Mouse (Mus musculus): ENCODE measurements around the gene AC131692.1.

Gene AC131692.1

DNA sequence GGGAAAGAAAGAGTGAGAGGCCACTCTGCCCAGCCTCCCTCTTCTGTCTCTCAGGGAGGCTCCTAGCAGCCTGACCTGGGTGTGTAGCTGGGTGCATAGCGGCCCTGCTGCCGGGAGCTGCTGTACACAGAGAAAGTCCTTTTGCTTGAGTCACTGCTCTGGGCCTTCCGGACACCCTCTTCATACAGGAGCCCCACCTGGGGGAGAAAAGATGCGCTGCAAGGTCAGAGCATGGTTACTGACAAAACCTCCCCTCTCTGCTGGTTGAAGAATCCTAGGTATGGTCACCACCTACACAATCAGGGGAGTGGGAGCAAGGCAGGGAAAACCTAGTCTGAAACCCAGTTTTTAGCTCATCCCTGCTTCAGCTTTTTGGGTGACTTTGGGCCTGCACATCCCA is 25.3 kb upstream of the AC131692.1 start:
- no peak for DNase-seq

DNA sequence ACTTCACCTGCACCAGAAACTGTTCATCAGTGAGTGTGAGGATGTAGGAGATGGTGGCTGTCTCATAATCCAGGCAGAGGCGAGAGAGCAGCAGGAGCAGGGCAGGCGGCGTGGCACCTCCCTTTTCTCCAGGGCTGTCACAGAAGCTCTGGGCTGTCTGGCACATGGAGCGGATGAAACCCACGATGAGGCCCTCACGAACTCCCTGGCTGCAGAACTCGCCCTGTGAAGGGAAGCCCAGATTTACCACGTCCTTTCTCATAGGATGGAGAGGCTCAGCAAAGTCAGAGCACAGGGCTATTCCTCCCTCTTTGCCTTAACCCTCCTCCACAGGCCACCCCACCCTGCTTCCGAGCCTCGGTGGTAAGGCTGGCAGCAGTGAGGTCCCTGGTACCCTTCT is 24.4 kb upstream of the AC131692.1 start:
- no peak for DNase-seq

DNA sequence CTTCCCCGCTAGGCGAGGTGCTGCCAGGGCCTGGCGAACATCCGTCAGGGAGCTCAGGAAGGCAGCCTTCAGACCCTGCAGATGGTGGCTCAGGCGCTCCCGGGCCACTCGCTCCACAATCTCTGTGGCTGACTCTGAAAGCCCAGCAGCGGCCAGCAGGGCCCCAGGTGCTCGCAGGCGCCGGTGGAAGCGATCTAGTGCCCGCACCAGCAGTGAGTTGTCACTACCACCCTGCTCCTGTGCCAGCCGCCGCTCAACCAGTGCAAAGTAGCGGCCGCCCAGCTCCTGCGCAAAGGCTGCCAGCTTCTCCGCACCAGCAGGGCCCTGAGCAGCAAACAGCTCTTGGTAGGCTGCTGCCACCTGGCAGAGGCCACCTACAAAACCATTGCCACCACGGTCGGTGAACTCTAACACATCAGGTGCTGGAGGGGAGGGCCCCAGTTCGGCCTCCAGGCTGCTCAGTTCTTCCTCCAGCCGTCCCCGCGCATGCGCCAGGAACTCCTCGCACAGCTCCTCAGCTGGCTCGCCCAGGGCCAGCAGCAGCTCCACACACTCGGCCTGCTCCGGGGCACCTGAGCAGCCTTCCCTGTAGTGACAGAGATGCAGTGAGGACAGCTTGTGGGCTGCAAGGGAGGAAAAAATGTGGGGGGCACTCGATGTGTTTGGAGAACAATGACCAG is 23.5 kb upstream of the AC131692.1 start:
- no peak for DNase-seq

DNA sequence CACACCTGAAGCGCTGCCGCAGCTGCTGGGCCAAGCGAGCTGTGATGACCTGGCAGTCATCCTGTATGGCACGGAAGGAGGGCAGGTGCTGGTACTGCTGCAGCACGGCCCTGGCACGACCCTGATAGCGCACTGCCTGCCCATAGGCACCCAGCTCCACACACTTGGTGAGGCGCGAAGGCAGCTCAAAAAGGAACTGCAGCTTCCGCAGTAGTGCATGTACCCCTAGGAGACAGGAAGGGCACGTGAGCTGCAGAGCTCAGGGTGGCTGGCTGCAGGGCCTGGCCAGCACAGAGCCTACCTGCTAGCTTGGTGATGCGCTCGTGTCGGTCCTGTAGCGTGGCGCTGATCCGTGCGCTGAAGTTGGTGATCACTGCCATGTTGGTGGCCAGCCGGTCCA is 23.0 kb upstream of the AC131692.1 start:
- no peak for DNase-seq

DNA sequence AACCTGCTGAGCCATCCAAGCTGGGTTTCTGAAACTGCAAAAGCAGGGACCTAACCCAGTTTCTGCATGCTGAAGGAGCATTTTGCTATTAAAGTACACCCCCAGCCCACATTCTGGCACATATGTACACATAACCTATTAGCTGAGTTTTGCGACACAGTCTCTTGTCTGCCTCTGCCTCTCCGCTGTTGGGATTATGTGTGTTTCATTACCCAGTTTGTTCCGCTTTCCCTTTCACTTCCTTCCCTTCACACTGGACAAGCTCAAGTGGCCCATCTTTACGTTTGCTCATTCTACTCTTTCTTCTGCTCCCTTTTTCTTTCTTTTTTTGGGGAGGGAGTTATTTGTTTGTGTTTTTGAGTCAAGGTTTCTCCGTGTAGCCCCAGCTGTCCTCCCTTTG is 20.3 kb upstream of the AC131692.1 start:
- no peak for DNase-seq

DNA sequence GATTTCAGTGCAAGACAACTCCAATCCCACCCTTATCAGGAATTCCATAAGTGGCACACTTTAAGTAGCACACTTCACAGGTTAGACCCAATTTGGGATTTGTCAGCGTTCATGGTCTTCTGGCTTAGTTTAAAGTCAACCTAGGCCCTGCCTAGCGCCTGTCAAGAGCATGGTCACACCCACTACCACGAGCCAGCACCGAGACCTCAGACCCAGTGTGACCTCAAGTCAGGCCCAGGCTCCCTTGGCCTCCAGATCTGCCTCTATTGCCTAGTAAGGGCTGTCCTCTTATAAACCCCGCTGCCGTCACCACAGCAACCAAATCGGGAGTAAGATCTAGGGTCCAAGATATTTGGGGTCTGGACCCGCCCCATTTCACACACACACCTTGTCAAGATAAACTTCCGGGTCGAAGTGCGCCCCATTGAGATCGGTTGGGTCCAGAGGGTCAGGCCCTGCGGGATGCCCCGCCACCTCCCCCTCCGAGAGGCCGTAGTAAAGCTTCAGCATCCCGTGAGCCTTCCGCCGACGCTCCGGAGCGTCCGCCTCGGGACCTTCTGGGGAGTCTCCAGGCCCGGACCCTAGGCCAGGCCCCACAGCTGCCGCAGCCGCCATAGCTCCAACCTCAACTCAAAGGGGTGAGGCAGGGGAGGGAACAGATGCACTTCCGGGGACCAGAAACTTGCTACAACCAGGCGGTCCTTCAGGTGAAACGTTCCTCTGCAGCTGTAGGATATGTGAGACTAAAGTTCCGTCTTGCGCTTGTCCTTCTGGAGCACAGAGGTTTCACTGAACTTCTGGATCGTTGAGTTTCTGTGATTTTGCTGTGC is 17.4 kb upstream of the AC131692.1 start, which contains the start of gene Vps51:
Vps51 (minus strand) TSS at position 668 of the 830 bp plus-strand sequence.
- peak; percentile 62 to 78 for DNase-seq

DNA sequence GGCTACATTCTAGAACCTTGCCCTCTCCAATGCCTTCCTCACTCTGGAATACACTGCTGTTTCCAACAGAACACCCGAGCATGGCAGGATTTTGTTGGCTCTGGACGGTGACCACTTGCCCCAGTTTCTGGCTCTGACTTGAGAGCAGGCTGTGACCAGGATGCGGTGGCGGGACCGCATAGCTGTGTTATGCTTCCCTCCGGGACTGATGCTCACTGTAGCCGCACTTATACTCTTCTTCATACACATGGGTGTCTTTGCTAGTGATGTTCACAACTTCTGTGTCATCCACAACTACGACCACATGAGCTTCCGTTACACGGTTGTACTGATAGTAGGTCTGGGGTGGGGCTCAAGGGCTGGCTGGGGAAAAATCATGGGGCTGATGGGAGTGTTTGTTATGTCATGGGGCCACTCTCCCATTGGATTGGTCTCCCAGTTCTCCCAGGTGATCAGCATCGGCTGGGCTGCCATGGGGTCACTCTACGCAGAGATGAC is 14.2 kb upstream of the AC131692.1 start, which contains the start of gene Tmem262:
Tmem262 (plus strand) TSS at position 51 of the 498 bp plus-strand sequence.
- no peak for DNase-seq

DNA sequence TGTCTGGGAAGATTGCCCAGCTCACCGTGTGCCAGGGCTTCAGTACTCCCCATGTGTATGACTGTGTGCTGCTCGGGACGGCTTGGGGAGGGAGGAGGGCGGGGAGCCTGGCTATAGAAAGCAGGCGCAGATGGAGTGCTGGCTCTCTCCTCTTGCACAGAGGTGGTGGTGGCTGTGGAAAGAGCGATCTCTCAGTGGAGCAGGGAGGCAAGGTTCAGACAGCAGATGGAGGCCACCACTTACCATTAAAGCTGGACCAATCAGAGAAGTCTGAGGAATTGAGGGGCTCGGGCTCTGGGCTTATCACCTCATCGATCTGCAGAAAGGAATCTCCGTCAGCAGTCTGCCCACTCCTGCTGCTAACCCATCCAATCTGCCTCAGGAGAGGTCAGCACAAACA is 12.1 kb upstream of the AC131692.1 start, which contains the start of gene Gm28374:
Gm28374 (minus strand) TSS at position 101 of the 400 bp plus-strand sequence.
- DNase-seq, result no peak

DNA sequence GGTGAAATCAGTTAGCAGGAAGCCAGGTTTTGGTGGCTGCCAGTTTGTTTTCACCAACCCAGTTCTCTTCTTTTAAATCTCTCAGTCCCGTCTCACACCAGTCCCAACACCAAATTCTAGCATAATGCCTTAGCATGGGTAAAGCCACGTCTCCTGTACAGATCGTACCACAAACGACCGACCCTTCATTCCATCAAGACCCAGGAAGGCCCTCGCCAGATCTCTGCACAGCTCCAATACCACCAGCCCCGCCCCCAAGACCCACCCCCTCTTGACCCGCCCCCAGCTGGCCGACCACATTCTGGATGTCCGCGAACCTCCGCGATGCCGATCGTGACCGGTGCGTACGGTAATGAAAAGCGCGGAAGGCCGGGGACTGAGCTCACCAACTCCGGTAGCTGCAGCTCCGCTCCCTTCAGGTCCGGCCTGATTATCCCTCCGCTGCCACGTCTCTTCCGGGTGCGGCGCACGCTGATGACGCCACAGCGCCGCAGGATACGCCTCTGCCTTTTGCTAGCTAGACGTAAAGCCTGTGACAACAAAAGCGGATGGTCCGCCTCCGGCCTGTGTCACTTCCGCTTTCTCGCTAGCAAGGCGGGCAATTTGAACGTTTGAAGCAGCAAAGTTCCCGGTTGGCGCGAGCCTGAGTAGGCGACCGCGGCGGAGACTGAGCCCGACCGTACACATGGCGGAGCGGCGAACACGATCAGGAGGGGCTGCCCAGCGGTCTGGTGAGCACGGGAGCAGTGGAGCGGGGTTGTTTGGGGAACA is 9.6 kb upstream of the AC131692.1 start, which contains the start of the genes Zfpl1 and Cdca5:
Zfpl1 (minus strand) TSS at position 479 of the 771 bp plus-strand sequence.
Cdca5 (plus strand) TSS at position 506 of the 771 bp plus-strand sequence.
- DNase-seq, result peak; percentile 93 to 95

DNA sequence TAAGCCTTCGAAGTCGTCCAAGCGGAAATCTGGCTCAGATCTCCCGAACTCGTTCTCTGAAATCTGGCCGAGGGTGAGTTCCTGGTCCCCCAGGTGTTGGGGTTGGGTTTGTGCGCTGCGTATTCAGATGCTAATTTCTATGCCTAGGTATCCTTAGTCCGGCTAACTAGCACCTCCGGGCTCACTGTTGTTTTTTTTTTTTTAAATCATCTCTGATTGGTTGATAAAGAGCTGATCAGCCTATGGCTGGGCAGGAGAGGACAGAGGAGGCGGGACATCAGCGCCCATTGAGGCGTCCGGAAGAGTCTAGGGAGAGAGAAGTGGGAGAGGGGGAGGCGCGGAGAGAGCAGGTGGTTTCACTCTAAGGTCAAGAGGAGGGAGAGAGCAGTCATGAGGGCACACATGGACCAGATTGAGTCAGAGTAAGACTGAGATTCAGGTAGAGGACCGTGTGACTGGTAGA is 8.8 kb upstream of the AC131692.1 start:
- peak in 1 of 2 experiments; percentile 60 for DNase-seq

DNA sequence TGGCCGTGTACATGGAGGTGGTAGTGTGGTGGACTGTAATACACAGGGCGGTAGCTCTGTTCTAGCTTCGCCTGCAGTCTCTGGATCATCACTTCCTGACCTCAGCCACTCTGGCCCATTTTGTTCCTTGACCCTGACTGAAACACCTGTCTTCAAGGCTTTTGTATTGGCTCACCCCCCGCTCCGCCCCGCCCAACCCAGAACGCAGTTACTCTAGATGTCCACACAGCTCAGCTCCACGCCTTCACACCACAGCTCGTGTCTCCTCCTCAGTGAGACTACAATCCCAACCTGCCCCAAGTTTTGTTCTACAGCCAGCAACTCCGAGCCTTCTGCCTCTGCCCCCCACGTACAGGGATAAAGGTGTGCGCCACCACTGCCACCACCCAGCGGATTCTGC is 5.4 kb upstream of the AC131692.1 start:
- no peak for DNase-seq

DNA sequence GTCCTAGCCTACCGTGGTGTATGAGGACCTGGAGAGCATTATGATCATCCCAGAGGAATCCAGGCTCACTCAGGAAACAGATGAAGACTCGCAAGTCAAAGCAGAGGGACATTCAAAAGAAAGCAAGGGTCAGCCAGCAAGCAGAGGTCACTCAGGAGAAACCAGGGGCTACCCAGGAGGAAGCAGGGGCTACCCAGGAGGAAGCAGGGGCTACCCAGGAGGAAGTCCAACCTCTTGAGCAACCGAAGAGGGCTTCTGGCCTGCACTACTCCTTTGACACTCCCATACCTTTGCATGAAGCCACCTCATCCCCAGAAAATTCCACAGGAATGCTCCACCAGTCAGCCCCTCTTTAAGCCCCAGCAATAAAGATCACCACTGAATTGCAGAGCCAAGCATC is 3.6 kb downstream of the AC131692.1 start:
- no peak for DNase-seq

DNA sequence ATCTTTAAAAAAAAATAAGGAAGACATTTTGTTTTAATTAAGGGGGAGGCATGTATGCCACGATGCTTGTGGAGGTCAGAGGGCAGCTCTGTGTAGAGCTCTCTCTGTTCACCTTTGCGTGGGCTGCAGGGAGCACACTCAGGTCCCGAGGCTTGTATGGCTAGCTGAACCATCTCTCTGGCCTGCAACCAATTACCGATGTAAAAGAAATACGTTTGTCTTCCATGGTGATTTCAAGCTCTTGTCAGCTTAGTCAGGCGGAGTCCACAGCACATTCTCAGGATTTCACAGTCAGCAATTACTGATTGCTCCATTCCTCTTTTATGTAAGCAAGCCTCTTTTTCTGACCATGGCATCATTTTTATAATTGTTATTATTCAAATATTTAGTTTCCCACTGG is 7.0 kb downstream of the AC131692.1 start:
- DNase-seq, result no peak

DNA sequence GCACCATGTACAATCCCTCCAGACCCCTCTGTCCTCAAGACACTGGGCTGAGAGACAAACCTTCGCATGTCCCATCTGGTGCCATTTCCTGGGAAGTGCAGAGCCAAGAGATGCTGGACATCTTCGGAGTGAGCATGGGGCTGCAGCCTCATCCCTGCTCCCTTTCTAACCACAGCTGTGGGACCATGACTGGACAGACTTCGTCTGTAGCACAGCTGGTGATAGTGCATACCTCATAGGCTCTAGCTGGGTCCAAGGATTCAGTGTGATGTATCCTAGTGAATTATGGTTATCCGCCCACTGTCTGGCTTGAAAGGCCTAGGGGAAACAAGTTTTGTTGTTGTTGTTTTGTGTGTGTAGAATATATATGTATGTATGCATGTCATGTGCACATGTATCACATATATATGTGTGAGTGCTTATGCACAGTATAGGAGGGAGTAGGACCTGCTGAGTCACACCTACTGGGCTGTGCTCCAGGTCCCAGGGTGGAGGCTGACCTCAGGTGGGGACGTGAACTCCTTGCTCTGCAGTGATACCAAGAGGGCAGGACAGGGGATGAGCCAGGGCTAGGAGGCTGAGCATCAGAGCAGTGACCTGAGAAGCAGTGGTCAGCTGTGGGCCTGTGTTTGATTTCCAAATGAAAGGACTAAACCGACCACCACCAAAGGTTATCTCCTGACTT is 8.1 kb downstream of the AC131692.1 start:
- no peak for DNase-seq

DNA sequence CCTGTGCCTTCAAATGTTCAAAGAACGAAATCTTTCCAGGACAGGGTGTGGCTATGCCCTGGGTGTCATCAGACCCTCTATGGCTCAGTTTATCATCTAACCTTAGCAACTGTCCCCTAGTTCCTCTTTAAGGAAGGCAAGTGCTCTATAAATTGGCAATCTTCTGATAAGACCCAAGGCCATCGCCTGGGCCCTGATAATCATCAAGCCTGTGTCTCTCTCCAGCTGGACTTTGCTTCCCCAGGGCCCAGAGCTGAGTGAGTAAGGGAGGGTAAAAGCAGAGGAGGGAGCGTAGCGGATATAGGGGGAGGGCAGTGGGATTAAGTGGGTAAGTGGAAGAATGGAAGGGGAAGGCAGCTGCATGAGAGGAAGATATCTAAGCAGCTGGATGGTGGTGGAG is 10.3 kb downstream of the AC131692.1 start:
- no peak for DNase-seq

DNA sequence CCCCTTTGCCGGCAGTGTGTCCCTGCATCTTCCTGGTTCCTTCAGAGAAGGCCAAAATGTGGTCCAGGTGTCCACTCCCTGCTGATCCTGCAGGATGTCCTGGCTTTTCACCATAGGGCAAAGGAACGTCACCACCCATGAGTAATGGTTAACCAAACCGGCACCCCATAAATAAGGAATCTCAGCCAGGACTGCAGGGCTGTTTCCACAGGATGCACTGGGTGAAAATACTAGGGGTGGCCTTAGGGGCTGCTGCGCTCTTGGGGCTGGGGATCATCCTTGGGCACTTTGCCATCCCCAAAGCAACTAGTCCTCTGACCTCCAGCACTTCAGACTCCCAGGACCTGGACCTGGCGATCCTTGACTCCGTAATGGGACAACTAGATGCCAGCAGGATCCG is 11.4 kb downstream of the AC131692.1 start, which contains the start of gene Naaladl1:
Naaladl1 (plus strand) TSS at position 197 of the 400 bp plus-strand sequence.
- DNase-seq, result no peak

DNA sequence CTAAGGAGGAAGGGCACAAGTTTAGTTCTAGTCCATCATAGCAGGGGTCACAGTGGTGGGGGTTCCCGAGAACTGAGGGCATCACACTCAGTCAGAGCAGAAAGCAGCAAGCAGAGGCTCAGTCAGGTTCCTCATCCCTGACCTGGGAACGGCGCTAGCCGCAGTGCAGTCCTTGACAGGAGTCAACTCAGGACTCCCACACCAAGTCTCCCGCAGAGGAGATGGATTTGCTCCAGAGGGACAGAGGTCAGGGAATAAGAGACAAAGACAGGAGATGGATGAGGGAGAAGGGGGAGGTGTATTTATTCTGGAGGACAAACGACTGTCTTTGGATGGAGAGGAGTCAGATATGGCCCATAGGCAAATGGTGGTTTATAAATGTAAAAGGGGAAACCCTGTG is 18.9 kb downstream of the AC131692.1 start:
- DNase-seq, result no peak

DNA sequence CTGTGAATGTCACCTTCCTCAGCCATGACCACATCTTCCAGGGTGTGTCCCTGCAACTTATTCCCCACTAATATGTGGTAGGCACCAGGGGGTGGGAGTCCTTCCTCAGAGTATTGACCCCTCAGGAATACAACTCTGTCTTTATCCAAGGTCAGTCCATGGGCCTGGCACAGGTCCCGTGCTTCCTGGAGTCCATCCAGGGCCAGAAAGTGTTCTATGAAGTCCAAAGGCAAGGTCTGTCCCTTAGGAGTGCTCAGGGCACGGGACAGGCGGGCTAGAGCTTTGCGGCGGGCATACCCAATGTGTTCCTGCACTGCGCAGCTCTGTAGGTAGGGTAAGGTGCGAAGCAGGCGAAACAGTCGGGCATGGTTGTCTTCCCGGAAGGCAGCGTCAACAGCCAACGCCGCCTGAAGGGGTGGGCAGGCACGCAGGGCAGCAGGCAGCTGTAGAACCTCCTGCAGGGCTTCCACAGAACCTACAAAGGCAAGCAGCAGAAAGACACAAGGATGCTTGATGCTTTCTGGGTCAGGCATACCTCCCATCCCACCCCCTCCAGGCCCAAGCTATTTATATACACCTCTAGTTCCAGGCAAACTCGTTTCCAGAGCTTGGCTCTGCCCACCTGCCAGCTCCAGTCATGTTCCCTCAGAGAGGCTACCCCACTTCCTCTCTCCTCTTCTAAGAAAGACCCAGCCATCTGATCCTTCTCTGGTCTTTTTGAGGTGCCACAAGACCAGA is 22.1 kb downstream of the AC131692.1 start:
- no peak for DNase-seq

DNA sequence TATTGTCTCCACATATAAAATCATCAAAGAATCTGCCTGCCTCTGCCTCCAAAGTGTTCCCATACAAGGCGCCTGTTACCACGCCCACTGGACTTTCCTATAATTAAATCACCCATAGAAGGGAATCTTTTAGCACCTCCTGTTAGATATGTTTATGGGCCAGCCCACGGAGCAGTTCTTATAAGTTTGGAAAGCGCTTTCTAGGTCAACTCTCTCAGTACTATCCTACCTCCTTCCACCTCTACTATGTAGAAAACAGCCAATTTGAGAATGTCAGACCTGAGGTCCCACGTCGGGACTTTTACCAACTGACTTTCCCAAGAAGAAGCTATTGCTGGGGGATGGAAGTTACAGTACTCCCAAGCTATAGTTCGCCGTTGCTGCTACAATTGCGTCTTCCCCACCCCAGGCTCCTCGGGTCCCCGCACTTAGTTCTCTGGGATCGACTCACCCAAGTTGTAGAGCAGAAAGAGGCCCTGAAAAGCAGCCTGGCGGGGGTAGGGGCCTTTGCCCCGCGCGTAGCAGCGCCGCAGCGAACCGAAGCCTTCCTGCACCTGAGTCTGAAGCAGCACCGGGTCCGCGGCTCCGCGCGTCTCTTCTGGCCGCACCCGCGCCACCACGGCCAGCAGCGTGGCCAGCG is 23.2 kb downstream of the AC131692.1 start:
- peak in 1 of 2 experiments; percentile 24 for DNase-seq

DNA sequence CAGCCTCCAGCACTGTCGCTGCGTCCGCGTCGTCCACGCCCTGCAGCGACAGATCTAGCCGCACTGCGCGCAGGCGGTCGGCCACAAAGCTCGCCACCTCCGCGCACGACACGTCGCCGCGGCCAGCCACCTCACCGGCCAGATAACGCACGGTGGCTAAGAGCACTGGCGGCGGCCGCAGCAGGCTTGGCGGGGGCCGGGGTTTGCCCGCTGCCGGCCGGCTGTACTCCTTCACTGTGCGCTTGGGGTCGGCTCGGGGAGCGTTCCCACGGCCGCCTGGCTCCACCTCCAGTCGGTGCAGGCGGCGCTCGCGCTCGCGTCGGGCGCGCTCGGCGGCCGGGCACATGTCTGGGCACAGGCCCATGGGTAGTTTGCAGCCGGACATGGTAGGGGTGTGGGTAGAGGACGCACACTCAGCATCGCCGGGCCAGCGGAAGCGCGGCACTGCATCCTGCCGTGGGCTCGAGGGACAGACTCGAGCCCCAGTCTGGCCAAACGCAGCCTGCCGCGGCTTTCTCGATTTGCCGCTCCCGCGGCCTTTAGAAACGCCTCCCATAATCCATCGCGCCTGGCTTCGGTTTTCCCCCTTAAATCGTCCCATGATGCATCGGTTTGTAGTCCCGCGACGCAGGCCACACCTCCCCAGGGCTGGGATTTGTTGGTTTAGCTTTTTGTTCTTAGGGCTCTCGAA is 23.9 kb downstream of the AC131692.1 start, which contains the start of gene Sac3d1:
Sac3d1 (minus strand) TSS at position 665 of the 691 bp plus-strand sequence.
- DNase-seq, result peak; percentile 81 to 86
